Mouse (Mus musculus) bone marrow, adult 2 months (tissue): ENCODE measurements around the gene Ube3b. TPM values are rescaled to one million over a fixed set of nuclear protein-coding genes. Genes with fewer than 3 reads are reported as not detected.

Experiments
- H3K27ac ChIP-seq: fragments of 200-500 bp; 2 replicates; pipeline ENCODE4 v1.5.1; 2012; ENCODE audit warnings: low read depth, mild to moderate bottlenecking, control low read depth, inconsistent platforms, low read length; ENCODE audit not compliant: control insufficient read depth, poor library complexity, insufficient read depth
- H3K4me1 ChIP-seq: fragments of 200-500 bp; 2 replicates; pipeline ENCODE4 v1.6.1; 2011; ENCODE audit warnings: low read length; ENCODE audit not compliant: control insufficient read depth, insufficient read depth
- H3K4me3 ChIP-seq: fragments of 200-500 bp; replicated peaks from 2 replicates; pipeline ENCODE3; 2011; ENCODE audit warnings: mild to moderate bottlenecking, low read depth, low read length, control low read depth; ENCODE audit not compliant: control insufficient read depth
- CTCF ChIP-seq: fragments of 200-500 bp; IDR thresholded peaks from 2 replicates; pipeline ENCODE4 v1.5.1; 2011; ENCODE audit warnings: low read length, control low read depth; ENCODE audit not compliant: control insufficient read depth, insufficient read depth
- POLR2A ChIP-seq: fragments of 200-500 bp; IDR thresholded peaks from 2 replicates; pipeline ENCODE4 v1.6.1; 2011; ENCODE audit warnings: low read depth, mild to moderate bottlenecking, control low read depth, low read length, borderline replicate concordance; ENCODE audit not compliant: control insufficient read depth
- WGBS: fragments of 180-500 bp; shearing (Covaris S2); methylation state at CpG from one replicate; pipeline ENCODE4 v1.1.7; 2018; 5-methylcytosine and 5-hydroxymethylcytosine counted together
- polyA plus RNA-seq: library from polyadenylated mRNA; stranded (reverse); fragments of >200 nt; gene quantifications from 2 replicates; pipeline ENCODE4 v1.2.4, GENCODE M21; 2011; ENCODE audit warnings: low replicate concordance; ENCODE audit not compliant: missing spikeins, insufficient read depth, insufficient read length

Gene Ube3b
- polyA plus RNA-seq, 1 experiment = 51.0 TPM

GRCm38 (mm10) chr5:114358833-114359232 is 21.6 kb upstream of the Ube3b start:
- Histone ChIP-seq H3K27ac (no peak overlapping the region), H3K4me1 (no peaks in the 10 kb centered on the region; the same call in 1 of the 2 replicates), H3K4me3 (no peak overlapping the region)
- WGBS = 86% methylated on average over 10 of the region's 10 CpGs
- no peak for TF ChIP-seq POLR2A
- no peak for TF ChIP-seq CTCF

- 38% methylated on average over 8 of the region's 8 CpGs for WGBS
- H3K4me1 ChIP-seq = no peaks in the 10 kb centered on the region; the same call in 1 of the 2 replicates
- H3K4me3 ChIP-seq = no peak overlapping the region
- TF ChIP-seq POLR2A (no peak), CTCF (no peak)
- H3K27ac ChIP-seq = no peak overlapping the region
These were observed 20.8 kb upstream of the Ube3b start for GRCm38 (mm10) chr5:114359586-114359985.

- Histone ChIP-seq H3K4me3 (no peak overlapping the region), H3K27ac (no peak overlapping the region), H3K4me1 (no peaks in the 10 kb centered on the region; the same call in 1 of the 2 replicates)
- whole genome bisulfite sequencing = 24% methylated on average over 15 of the region's 15 CpGs
- no peak for TF ChIP-seq CTCF
- TF ChIP-seq POLR2A = no peak
These were observed 19.4 kb upstream of the Ube3b start for GRCm38 (mm10) chr5:114360968-114361367.

- 29% methylated on average over 23 of the region's 23 CpGs for WGBS
These were observed 15.2 kb upstream of the Ube3b start for GRCm38 (mm10) chr5:114365043-114365752.

GRCm38 (mm10) chr5:114368121-114368520 is 12.3 kb upstream of the Ube3b start:
- no peak overlapping the region for H3K27ac ChIP-seq
- H3K4me1 ChIP-seq = peaks cover 4% of the 10 kb centered on the region
- no peak overlapping the region for H3K4me3 ChIP-seq
- TF ChIP-seq POLR2A = no peak
- TF ChIP-seq CTCF = no peak
- 89% methylated on average over 13 of the region's 14 CpGs for WGBS

More at GRCm38 (mm10) chr5:114365043-114365752, 15.2 kb upstream of the Ube3b start:
- peak overlapping the region; percentile 22 for H3K27ac ChIP-seq
- H3K4me1 ChIP-seq = no peaks in the 10 kb centered on the region; the same call in 1 of the 2 replicates
- TF ChIP-seq POLR2A = no peak
- no peak for TF ChIP-seq CTCF
- H3K4me3 ChIP-seq = no peak overlapping the region

- H3K4me3 ChIP-seq = no peak overlapping the region
- WGBS = 86% methylated on average over 16 of the region's 16 CpGs
- H3K27ac ChIP-seq = no peak overlapping the region
- no peak for TF ChIP-seq POLR2A
- H3K4me1 ChIP-seq = peaks cover 7% of the 10 kb centered on the region
These were observed 11.5 kb upstream of the Ube3b start for GRCm38 (mm10) chr5:114368803-114369496.

GRCm38 (mm10) chr5:114369921-114370320 is 10.5 kb upstream of the Ube3b start:
- TF ChIP-seq CTCF (no peak), POLR2A (no peak)
- H3K4me1 ChIP-seq = peaks cover 16% of the 10 kb centered on the region
- H3K27ac ChIP-seq = no peak overlapping the region

GRCm38 (mm10) chr5:114370371-114370776 is 10.0 kb upstream of the Ube3b start:
- H3K4me1 ChIP-seq = peaks cover 19% of the 10 kb centered on the region
- no peak overlapping the region for H3K27ac ChIP-seq
- H3K4me3 ChIP-seq = no peak overlapping the region
- no peak for TF ChIP-seq POLR2A
- TF ChIP-seq CTCF = no peak
- 51% methylated on average over 9 of the region's 9 CpGs for WGBS

More at GRCm38 (mm10) chr5:114369921-114370320, 10.5 kb upstream of the Ube3b start:
- 83% methylated on average over 9 of the region's 9 CpGs for WGBS
- no peak overlapping the region for H3K4me3 ChIP-seq

GRCm38 (mm10) chr5:114371331-114371730 is 9.1 kb upstream of the Ube3b start:
- TF ChIP-seq POLR2A (no peak), CTCF (no peak)
- WGBS = 6% methylated on average over 3 of the region's 3 CpGs
- Histone ChIP-seq H3K4me1 (peaks cover 21% of the 10 kb centered on the region), H3K27ac (no peak overlapping the region), H3K4me3 (no peak overlapping the region)
